Mouse (Mus musculus): Measurements from ENCODE around the gene Cdh18. TPM values are rescaled to one million over a fixed set of nuclear protein-coding genes. Genes with fewer than 3 reads are reported as not detected.
"Not testable (repeated sequence)": the region's sequence is repeated elsewhere in the genome, so short reads cannot be mapped to it uniquely, and the experiment has no call there.

Cdh18 gene
- polyA plus RNA-seq, 1 experiment from 2014 or later, result 3.0 TPM

DNA sequence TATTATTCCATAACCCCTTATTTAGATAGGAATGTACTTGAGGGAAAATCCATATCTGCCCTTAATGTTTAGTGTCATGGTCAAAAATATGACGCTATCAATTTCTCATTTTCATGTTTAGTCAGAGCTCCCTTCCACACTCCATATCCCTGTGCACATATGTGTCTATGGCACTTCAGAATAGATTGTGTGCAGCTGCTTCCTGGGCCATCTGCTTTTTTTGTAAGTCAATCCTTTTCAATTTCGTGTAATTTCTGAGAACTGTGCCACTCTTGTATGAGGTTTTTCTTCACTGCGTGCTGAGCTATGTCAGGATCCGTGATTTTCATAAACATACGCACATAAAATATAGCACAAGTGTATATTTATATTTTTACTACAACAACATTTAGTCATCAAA lies 435.8 kb downstream of the Cdh18 start:
- WGBS, result 84% methylated on average over 5 of the region's 5 CpGs
- H3K9ac ChIP-seq, result no peak overlapping the region
- H3K36me3 ChIP-seq, result no peaks in the 10 kb centered on the region
- H3K27ac ChIP-seq, result no peak overlapping the region
- ATAC-seq (ENCODE audit: low FRiP score), result no peak
- H3K4me1 ChIP-seq, result no peaks in the 10 kb centered on the region
- H3K9me3 ChIP-seq (replicated peaks), result no peaks in the 10 kb centered on the region
- H3K4me2 ChIP-seq (replicated peaks), result no peak overlapping the region
- H3K27me3 ChIP-seq, result no peaks in the 10 kb centered on the region
- H3K4me3 ChIP-seq, result no peak overlapping the region

DNA sequence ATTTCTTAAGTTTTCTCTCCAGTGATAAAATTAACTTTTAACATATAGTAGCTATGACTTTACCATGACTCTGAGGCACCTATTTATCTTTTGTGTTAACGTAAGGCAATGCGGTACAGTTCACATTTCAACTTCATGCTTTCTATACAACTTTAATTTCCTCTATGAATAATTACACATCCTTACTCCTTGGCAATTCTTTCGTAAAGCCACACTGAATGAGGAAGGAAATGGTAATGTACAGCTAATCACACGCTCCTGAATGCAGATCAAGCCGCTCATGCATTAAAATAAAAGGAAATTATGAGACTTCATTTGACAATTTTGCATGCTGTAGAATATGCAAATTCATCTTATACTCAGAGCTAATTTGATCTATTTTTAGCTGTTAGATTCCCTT lies 467.9 kb downstream of the Cdh18 start:
- H3K36me3 ChIP-seq, result no peaks in the 10 kb centered on the region
- H3K4me1 ChIP-seq, result no peaks in the 10 kb centered on the region
- peak; percentile 74 for ATAC-seq (ENCODE audit: low FRiP score)
- no peak overlapping the region for H3K27ac ChIP-seq
- H3K9me3 ChIP-seq (replicated peaks), result no peaks in the 10 kb centered on the region
- H3K4me2 ChIP-seq (replicated peaks), result no peak overlapping the region
- 69% methylated on average over 5 of the region's 5 CpGs for WGBS
- H3K9ac ChIP-seq, result no peak overlapping the region
- H3K4me3 ChIP-seq, result no peak overlapping the region
- H3K27me3 ChIP-seq, result no peaks in the 10 kb centered on the region

DNA sequence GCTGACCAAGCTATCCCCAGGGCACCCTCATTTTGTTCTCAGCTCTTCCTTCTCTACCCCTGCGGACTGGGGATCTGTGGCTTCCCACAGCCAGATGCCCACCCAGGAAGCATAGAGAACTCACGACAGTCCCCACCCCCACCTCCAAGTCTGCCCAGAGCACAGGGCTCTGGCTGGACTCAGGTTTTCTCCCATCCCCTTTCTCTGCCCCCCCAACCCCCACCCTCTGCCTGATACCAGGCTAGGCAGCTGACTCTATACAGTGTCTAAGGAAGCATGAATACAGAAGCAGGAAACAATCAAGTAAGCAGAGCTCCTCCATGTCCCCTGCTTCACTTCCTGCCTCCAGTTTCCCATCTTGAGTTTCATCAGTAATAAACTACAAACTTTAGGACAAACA lies 472.3 kb downstream of the Cdh18 start:
- Histone ChIP-seq H3K27ac (no peak overlapping the region), H3K4me1 (no peaks in the 10 kb centered on the region), H3K9me3 (replicated peaks) (no peaks in the 10 kb centered on the region), H3K9ac (no peak overlapping the region), H3K36me3 (no peaks in the 10 kb centered on the region), H3K4me3 (no peak overlapping the region), H3K4me2 (replicated peaks) (no peak overlapping the region), H3K27me3 (no peaks in the 10 kb centered on the region)
- ATAC-seq (ENCODE audit: low FRiP score), result peak; percentile 35; the same call in 1 of the 2 replicates
- WGBS, result 51% methylated on average over 2 of the region's 2 CpGs

DNA sequence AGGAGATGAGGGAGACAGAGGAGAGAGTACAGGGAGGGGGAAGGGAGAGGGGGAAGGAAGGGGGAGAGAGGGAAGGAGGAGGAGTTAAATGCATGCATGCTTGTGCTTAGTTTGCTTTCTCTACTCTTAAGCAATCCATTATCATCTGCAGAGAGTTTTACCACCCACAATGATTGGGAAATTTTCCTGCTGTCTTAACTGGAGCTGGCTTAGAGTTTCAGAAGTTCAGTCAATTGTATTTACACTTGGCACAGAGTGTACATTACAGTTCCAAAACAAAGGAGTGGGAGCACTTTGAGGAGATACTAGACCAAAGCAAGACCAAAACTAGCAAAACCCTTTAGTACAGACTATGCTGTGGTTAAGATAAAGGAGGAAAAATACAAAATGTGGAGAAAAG lies 473.8 kb downstream of the Cdh18 start:
- Histone ChIP-seq H3K27me3 (no peaks in the 10 kb centered on the region), H3K4me2 (replicated peaks) (no peak overlapping the region), H3K9me3 (replicated peaks) (no peaks in the 10 kb centered on the region), H3K4me1 (no peaks in the 10 kb centered on the region), H3K36me3 (no peaks in the 10 kb centered on the region), H3K4me3 (no peak overlapping the region), H3K27ac (no peak overlapping the region), H3K9ac (no peak overlapping the region)
- ATAC-seq (ENCODE audit: low FRiP score), result no peak

DNA sequence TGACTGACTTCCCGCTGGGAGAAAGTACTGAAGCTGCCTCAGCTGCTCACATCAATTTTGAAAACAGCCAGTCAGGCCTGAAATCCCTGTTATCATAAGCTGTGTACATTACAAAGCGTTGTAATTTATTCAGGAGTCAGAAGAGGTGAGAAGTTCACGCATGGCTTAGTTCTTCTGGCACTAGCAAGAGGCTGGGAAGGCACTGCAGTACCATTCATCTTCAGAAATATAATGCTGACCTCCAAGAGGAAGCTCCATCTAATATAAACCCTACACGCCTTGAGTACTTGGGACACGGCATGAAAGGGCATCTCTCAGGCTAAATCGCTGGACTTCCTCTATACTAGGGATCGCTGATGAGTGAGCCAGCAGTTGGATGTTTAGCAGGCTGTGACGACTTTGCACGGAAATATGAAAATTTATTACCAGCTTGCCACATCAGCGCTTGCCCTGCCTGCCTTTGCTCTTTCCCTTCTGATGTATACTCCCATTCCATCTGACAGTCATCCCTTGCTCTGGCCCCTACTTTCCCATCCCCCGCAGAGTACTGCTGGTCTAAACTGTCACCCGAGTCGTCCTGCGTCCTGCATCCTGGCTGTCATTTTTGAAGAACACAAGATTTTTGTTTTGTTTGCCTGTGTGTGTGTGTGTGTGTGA lies 486.9 kb downstream of the Cdh18 start:
- Histone ChIP-seq H3K9me3 (replicated peaks) (no peaks in the 10 kb centered on the region), H3K27me3 (no peaks in the 10 kb centered on the region), H3K4me1 (peaks cover 6% of the 10 kb centered on the region), H3K4me2 (replicated peaks) (peak overlapping the region; percentile 62), H3K27ac (peak overlapping the region; percentile 64; the same call in 1 of the 2 replicates), H3K36me3 (no peaks in the 10 kb centered on the region), H3K4me3 (peak overlapping the region; percentile 37), H3K9ac (peak overlapping the region; percentile 55)
- WGBS, result 2% methylated on average over 14 of the region's 14 CpGs
- ATAC-seq (ENCODE audit: low FRiP score), result peak; percentile 87

DNA sequence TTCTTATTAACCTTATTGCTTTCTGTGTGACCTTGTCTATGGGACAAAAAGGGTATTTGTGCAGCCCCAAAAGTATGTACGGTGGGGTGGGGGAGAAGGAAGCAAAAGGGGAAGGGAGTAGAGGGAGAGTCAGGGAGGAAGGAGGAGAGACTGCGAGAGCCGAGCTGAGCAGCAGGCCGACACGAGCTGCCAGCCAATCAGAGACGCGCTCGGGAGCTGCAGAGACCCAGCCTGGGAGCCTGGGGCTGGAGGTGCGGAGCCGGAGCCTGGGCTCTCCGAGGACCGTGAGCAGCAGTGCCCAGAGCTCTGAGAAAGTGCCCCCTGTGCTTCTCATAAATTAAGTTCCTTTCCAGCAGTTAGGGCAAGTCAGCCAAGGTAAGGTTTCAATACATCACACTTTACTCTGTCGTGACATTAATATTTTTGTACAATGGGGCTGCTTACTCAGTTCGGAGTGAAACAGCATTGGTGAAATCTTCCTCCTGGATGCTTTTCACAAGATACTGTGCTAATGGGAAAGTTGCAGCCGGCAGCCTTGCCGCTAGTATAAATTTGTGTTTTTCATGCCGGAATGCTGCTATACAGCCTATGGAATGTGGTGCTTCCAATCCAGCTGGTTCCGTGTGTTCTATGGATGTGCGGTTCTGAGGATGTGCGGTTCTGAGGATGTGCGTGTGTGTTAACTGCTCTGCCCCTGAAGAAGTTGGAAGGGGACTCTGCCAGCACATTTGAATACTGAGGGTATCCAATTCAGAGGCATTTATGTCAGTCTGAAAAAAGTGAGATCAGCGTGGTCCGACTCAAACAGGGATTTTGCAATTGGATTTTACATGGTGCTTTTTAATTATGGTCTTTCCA lies 487.6 kb downstream of the Cdh18 start:
- Histone ChIP-seq H3K9ac (peak overlapping the region; percentile 55), H3K36me3 (no peaks in the 10 kb centered on the region), H3K27ac (peak overlapping the region; percentile 64), H3K4me1 (peaks cover 6% of the 10 kb centered on the region), H3K9me3 (replicated peaks) (no peaks in the 10 kb centered on the region), H3K4me2 (replicated peaks) (peak overlapping the region; percentile 62), H3K4me3 (peak overlapping the region; percentile 37), H3K27me3 (no peaks in the 10 kb centered on the region)
- 7% methylated on average over 23 of the region's 23 CpGs for WGBS
- ATAC-seq (ENCODE audit: low FRiP score), result peak; percentile 99

DNA sequence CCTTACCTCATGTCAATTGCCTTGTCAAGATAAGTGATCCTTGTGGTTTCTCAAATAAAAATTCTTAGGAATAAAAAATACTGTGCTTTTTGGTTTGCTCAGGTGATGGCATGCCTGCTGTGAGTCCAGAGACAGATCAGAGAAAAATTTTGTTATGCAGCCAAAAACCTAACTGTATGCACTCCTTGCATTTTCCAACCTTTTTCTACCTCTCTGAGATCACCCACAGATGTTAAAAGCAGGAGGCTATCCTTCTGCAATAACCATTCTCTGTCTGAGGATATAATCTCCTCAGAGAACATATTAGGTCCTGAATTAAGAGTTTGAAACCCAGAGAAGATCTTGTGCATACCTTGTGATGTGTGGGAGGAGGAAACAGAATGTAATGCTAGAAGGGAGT lies 488.7 kb downstream of the Cdh18 start:
- H3K27me3 ChIP-seq, result no peaks in the 10 kb centered on the region
- H3K36me3 ChIP-seq, result no peaks in the 10 kb centered on the region
- no peak for ATAC-seq (ENCODE audit: low FRiP score)
- H3K9me3 ChIP-seq (replicated peaks), result no peaks in the 10 kb centered on the region
- no peak overlapping the region for H3K4me3 ChIP-seq
- H3K4me2 ChIP-seq (replicated peaks), result peak overlapping the region; percentile 11; the same call in 1 of the 2 replicates
- H3K4me1 ChIP-seq, result peaks cover 6% of the 10 kb centered on the region
- H3K27ac ChIP-seq, result no peak overlapping the region
- H3K9ac ChIP-seq, result no peak overlapping the region

DNA sequence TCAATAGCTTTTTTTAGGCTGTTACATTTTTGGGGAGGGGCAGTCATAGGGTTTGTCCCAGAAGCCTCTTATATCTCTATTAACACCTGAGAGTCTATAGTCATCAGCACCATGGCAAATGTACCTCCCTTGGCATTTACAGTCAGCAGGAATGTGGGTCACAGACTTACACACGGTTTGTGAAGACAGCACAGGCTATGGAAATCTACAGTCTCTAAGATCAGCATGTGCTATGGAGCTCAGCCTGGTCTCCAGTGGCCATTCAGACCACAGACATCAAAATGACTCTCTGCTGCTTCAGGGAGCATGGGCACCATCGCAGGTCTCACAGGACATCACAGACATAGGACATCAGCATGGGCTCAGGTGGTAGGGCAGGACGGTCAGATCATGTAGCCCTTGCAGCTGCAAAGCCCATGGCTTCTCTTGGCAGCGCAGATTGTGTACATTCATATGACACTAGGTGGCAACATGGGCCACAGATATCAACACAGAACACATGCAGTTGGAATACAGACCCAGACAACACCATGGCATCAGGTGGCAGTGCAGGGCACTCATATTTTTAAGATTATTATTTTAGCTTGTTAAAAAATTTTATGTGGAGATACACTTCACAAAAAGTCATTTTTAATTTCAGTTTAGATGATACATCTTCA lies 497.4 kb downstream of the Cdh18 start:
- Histone ChIP-seq H3K9me3 (replicated peaks) (no peaks in the 10 kb centered on the region), H3K27me3 (no peaks in the 10 kb centered on the region), H3K36me3 (no peaks in the 10 kb centered on the region), H3K9ac (no peak overlapping the region), H3K4me2 (replicated peaks) (no peak overlapping the region), H3K4me1 (no peaks in the 10 kb centered on the region), H3K4me3 (no peak overlapping the region), H3K27ac (no peak overlapping the region)
- ATAC-seq (ENCODE audit: low FRiP score), result no peak
- 79% methylated on average over 4 of the region's 4 CpGs for WGBS

DNA sequence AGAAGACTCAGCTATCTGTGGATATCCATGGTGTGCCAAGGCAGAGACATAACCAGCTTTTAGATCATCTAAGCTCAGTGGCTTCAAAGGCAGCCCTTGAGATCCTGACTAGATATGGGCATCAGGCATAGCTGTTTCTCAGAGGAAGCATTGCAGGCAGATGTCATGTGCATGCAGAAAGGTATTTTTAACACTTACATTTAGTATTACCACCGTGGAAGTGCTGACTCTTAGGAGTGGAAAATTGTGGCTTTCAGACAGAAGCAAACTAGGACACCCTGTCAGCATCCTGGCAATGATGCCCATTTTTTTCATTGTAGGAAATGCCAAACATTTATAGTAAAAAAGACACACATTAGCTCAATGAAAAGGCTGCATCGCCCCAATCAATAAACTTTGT lies 503.2 kb downstream of the Cdh18 start:
- no peaks in the 10 kb centered on the region for H3K36me3 ChIP-seq
- no peak overlapping the region for H3K9ac ChIP-seq
- 82% methylated on average over 2 of the region's 2 CpGs for WGBS
- H3K4me1 ChIP-seq, result no peaks in the 10 kb centered on the region
- ATAC-seq (ENCODE audit: low FRiP score), result no peak
- no peaks in the 10 kb centered on the region for H3K9me3 ChIP-seq (replicated peaks)
- no peak overlapping the region for H3K27ac ChIP-seq
- H3K4me3 ChIP-seq, result no peak overlapping the region
- H3K4me2 ChIP-seq (replicated peaks), result no peak overlapping the region
- H3K27me3 ChIP-seq, result no peaks in the 10 kb centered on the region

DNA sequence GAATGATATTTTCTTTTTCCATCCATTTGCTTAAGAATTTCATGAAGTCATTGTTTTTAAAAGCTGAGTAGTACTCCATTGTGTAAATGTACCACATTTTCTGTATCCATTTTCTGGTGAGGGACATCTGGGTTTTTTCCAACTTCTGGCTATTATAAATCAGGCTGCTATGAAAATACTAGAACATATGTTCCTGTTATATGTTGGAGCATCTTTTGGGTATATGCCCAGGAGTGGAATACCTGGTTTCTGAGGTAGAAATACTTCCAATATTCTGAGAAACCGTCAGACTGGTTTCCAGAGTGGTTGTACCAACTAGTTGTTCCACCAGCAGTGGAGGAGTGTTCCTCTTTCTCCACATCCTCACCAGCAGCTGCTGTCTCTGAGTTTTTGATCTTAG lies 536.5 kb downstream of the Cdh18 start:
- H3K4me2 ChIP-seq (replicated peaks); H3K4me3 ChIP-seq; H3K27ac ChIP-seq; H3K36me3 ChIP-seq; H3K4me1 ChIP-seq; H3K9me3 ChIP-seq (replicated peaks); H3K9ac ChIP-seq; ATAC-seq (ENCODE audit: low FRiP score); H3K27me3 ChIP-seq: not testable (repeated sequence)
- WGBS, result 92% methylated on average over 1 of the region's 1 CpGs

DNA sequence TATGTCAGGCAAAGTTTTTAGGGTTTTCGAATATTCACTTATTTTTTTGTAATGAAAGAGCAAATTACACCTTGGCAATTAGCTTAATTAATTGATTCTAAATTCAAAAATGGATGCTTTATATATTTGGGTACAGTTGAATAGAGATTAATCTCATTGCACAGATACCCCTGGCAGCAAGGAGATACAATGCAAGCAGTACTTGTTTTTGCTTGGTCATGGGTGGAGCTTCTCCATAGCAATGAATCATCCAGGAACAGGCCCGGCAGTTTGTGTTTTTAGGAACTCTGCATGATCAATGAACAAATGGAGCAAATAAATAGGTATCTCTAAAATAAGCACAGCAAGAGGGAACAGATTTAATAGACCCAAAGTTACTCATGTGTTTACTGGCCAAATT lies 538.7 kb downstream of the Cdh18 start:
- no peak for ATAC-seq (ENCODE audit: low FRiP score)
- no peak overlapping the region for H3K9ac ChIP-seq
- H3K4me1 ChIP-seq, result no peaks in the 10 kb centered on the region
- H3K36me3 ChIP-seq, result no peaks in the 10 kb centered on the region
- no peak overlapping the region for H3K4me3 ChIP-seq
- no peak overlapping the region for H3K4me2 ChIP-seq (replicated peaks)
- no peak overlapping the region for H3K27ac ChIP-seq
- no peaks in the 10 kb centered on the region for H3K9me3 ChIP-seq (replicated peaks)
- H3K27me3 ChIP-seq, result no peaks in the 10 kb centered on the region
- whole genome bisulfite sequencing, result 76% methylated on average over 2 of the region's 2 CpGs

DNA sequence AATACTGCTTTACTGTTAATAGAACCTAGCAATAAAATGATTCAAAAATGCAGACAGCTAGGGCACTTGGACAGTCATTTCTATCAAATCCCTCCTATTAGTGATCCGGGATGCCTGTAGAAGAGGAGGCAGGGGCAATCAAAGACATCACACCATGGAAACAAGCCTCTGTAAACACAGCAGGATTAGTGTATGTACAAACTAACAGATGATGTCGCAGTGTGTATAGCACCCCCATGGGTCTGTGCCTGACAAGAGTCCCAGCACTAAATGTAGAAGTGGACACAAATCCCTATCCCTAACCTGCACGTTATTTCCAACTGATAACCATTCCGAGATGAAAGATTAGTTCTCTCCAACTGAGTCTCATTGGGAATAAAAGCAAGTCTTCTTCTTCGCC lies 547.8 kb downstream of the Cdh18 start:
- Histone ChIP-seq H3K4me2 (replicated peaks) (no peak overlapping the region), H3K9ac (no peak overlapping the region), H3K4me3 (no peak overlapping the region), H3K27ac (no peak overlapping the region), H3K36me3 (no peaks in the 10 kb centered on the region), H3K4me1 (no peaks in the 10 kb centered on the region), H3K9me3 (replicated peaks) (no peaks in the 10 kb centered on the region), H3K27me3 (no peaks in the 10 kb centered on the region)
- ATAC-seq (ENCODE audit: low FRiP score), result no peak
- WGBS, result 83% methylated on average over 5 of the region's 5 CpGs
